Mouse (Mus musculus): ENCODE data around the gene Ablim1. TPM values are rescaled to one million over a fixed set of nuclear protein-coding genes. Genes with fewer than 3 reads are reported as not detected.
A peak's percentile ranks its signal among the peaks of the same experiment; 100 is the strongest.

Gene Ablim1
- polyA plus RNA-seq, 1 experiment from 2014 or later, result 40.5 TPM

GRCm38 (mm10) chr19:57313891-57314345, 801 bp downstream of the Ablim1 start:
- Histone ChIP-seq H3K4me3 (replicated peaks; ENCODE audit: low read depth, low read length) (peak overlapping the region; percentile 51), H3K4me1 (replicated peaks; ENCODE audit: insufficient read depth, low read length) (no peaks in the 10 kb centered on the region), H3K36me3 (ENCODE audit: insufficient read depth, low read length) (no peaks in the 10 kb centered on the region), H3K27me3 (ENCODE audit: insufficient read depth, low read length) (no peaks in the 10 kb centered on the region), H3K9ac (ENCODE audit: low read depth, low read length) (no peak overlapping the region), H3K9me3 (replicated peaks; ENCODE audit: low read length) (no peaks in the 10 kb centered on the region), H3K27ac (peak overlapping the region; percentile 78), H3K4me2 (ENCODE audit: low read length) (peak overlapping the region; percentile 92)
- WGBS, result 46% methylated on average over 3 of the region's 3 CpGs
- ATAC-seq (replicated peaks; ENCODE audit: low FRiP score, low read depth) (no peak), DNase-seq (ENCODE audit: low spot score) (no peak)
- no peak for TF ChIP-seq CTCF (IDR thresholded peaks at IDR 0.05; ENCODE audit: low read depth)

- Histone ChIP-seq H3K27me3 (ENCODE audit: insufficient read depth, low read length) (no peaks in the 10 kb centered on the region), H3K27ac (no peak overlapping the region), H3K36me3 (ENCODE audit: insufficient read depth, low read length) (no peaks in the 10 kb centered on the region), H3K9ac (ENCODE audit: low read depth, low read length) (no peak overlapping the region), H3K4me3 (replicated peaks; ENCODE audit: low read depth, low read length) (no peak overlapping the region), H3K9me3 (replicated peaks; ENCODE audit: low read length) (no peaks in the 10 kb centered on the region), H3K4me2 (ENCODE audit: low read length) (peak overlapping the region; percentile 6; the same call in 1 of the 2 replicates), H3K4me1 (replicated peaks; ENCODE audit: insufficient read depth, low read length) (no peaks in the 10 kb centered on the region)
- no peak for TF ChIP-seq CTCF (IDR thresholded peaks at IDR 0.05; ENCODE audit: low read depth)
- 57% methylated on average over 10 of the region's 10 CpGs for WGBS
- no peak for ATAC-seq (replicated peaks; ENCODE audit: low FRiP score, low read depth)
- DNase-seq (ENCODE audit: low spot score), result no peak
Measured at GRCm38 (mm10) chr19:57313226-57313625, 1.5 kb downstream of the Ablim1 start.

GRCm38 (mm10) chr19:57309980-57310379, 4.7 kb downstream of the Ablim1 start:
- WGBS, result 66% methylated on average over 4 of the region's 4 CpGs
- Histone ChIP-seq H3K4me2 (ENCODE audit: low read length) (no peak overlapping the region), H3K27me3 (ENCODE audit: insufficient read depth, low read length) (no peaks in the 10 kb centered on the region), H3K4me3 (replicated peaks; ENCODE audit: low read depth, low read length) (no peak overlapping the region), H3K9me3 (replicated peaks; ENCODE audit: low read length) (no peaks in the 10 kb centered on the region), H3K4me1 (replicated peaks; ENCODE audit: insufficient read depth, low read length) (no peaks in the 10 kb centered on the region), H3K36me3 (ENCODE audit: insufficient read depth, low read length) (no peaks in the 10 kb centered on the region), H3K27ac (no peak overlapping the region), H3K9ac (ENCODE audit: low read depth, low read length) (no peak overlapping the region)
- ATAC-seq (replicated peaks; ENCODE audit: low FRiP score, low read depth) (no peak), DNase-seq (ENCODE audit: low spot score) (no peak)
- TF ChIP-seq CTCF (IDR thresholded peaks at IDR 0.05; ENCODE audit: low read depth), result no peak

- H3K27me3 ChIP-seq (ENCODE audit: insufficient read depth, low read length), result no peaks in the 10 kb centered on the region
- no peak for TF ChIP-seq CTCF (IDR thresholded peaks at IDR 0.05; ENCODE audit: low read depth)
- H3K4me1 ChIP-seq (replicated peaks; ENCODE audit: insufficient read depth, low read length), result no peaks in the 10 kb centered on the region
- H3K36me3 ChIP-seq (ENCODE audit: insufficient read depth, low read length), result no peaks in the 10 kb centered on the region
- no peak for DNase-seq (ENCODE audit: low spot score)
- no peaks in the 10 kb centered on the region for H3K9me3 ChIP-seq (replicated peaks; ENCODE audit: low read length)
- H3K27ac ChIP-seq, result no peak overlapping the region
- 74% methylated on average over 4 of the region's 4 CpGs for WGBS
- H3K4me2 ChIP-seq (ENCODE audit: low read length), result no peak overlapping the region
- H3K4me3 ChIP-seq (replicated peaks; ENCODE audit: low read depth, low read length), result no peak overlapping the region
- no peak overlapping the region for H3K9ac ChIP-seq (ENCODE audit: low read depth, low read length)
- ATAC-seq (replicated peaks; ENCODE audit: low FRiP score, low read depth), result no peak
Measured at GRCm38 (mm10) chr19:57306601-57307000, 8.1 kb downstream of the Ablim1 start.

- no peaks in the 10 kb centered on the region for H3K27me3 ChIP-seq (ENCODE audit: insufficient read depth, low read length)
Measured at GRCm38 (mm10) chr19:57305972-57306371, 8.7 kb downstream of the Ablim1 start.

GRCm38 (mm10) chr19:57304666-57305065, 10.1 kb downstream of the Ablim1 start:
- Histone ChIP-seq H3K27me3 (ENCODE audit: insufficient read depth, low read length) (no peaks in the 10 kb centered on the region), H3K4me2 (ENCODE audit: low read length) (no peak overlapping the region), H3K4me3 (replicated peaks; ENCODE audit: low read depth, low read length) (no peak overlapping the region), H3K36me3 (ENCODE audit: insufficient read depth, low read length) (no peaks in the 10 kb centered on the region), H3K4me1 (replicated peaks; ENCODE audit: insufficient read depth, low read length) (no peaks in the 10 kb centered on the region), H3K27ac (no peak overlapping the region), H3K9ac (ENCODE audit: low read depth, low read length) (no peak overlapping the region), H3K9me3 (replicated peaks; ENCODE audit: low read length) (no peaks in the 10 kb centered on the region)
- no peak for TF ChIP-seq CTCF (IDR thresholded peaks at IDR 0.05; ENCODE audit: low read depth)
- ATAC-seq (replicated peaks; ENCODE audit: low FRiP score, low read depth), result no peak
- WGBS, result 86% methylated on average over 2 of the region's 2 CpGs
- no peak for DNase-seq (ENCODE audit: low spot score)

More at GRCm38 (mm10) chr19:57305972-57306371, 8.7 kb downstream of the Ablim1 start:
- DNase-seq (ENCODE audit: low spot score) (no peak), ATAC-seq (replicated peaks; ENCODE audit: low FRiP score, low read depth) (no peak)
- no peak overlapping the region for H3K4me2 ChIP-seq (ENCODE audit: low read length)
- H3K27ac ChIP-seq, result no peak overlapping the region
- H3K9me3 ChIP-seq (replicated peaks; ENCODE audit: low read length), result no peaks in the 10 kb centered on the region
- no peaks in the 10 kb centered on the region for H3K4me1 ChIP-seq (replicated peaks; ENCODE audit: insufficient read depth, low read length)
- no peak overlapping the region for H3K9ac ChIP-seq (ENCODE audit: low read depth, low read length)
- TF ChIP-seq CTCF (IDR thresholded peaks at IDR 0.05; ENCODE audit: low read depth), result no peak
- WGBS, result 63% methylated on average over 8 of the region's 8 CpGs
- H3K4me3 ChIP-seq (replicated peaks; ENCODE audit: low read depth, low read length), result no peak overlapping the region
- no peaks in the 10 kb centered on the region for H3K36me3 ChIP-seq (ENCODE audit: insufficient read depth, low read length)

GRCm38 (mm10) chr19:57301961-57302395, 12.7 kb downstream of the Ablim1 start:
- no peak overlapping the region for H3K27ac ChIP-seq
- 44% methylated on average over 12 of the region's 12 CpGs for WGBS

More at GRCm38 (mm10) chr19:57301961-57302395, 12.7 kb downstream of the Ablim1 start:
- Histone ChIP-seq H3K27me3 (ENCODE audit: insufficient read depth, low read length) (no peaks in the 10 kb centered on the region), H3K4me3 (replicated peaks; ENCODE audit: low read depth, low read length) (no peak overlapping the region), H3K4me1 (replicated peaks; ENCODE audit: insufficient read depth, low read length) (no peaks in the 10 kb centered on the region), H3K36me3 (ENCODE audit: insufficient read depth, low read length) (no peaks in the 10 kb centered on the region), H3K4me2 (ENCODE audit: low read length) (no peak overlapping the region), H3K9me3 (replicated peaks; ENCODE audit: low read length) (no peaks in the 10 kb centered on the region), H3K9ac (ENCODE audit: low read depth, low read length) (no peak overlapping the region)
- ATAC-seq (replicated peaks; ENCODE audit: low FRiP score, low read depth) (no peak), DNase-seq (ENCODE audit: low spot score) (no peak)
- no peak for TF ChIP-seq CTCF (IDR thresholded peaks at IDR 0.05; ENCODE audit: low read depth)
